Mouse (Mus musculus): ENCODE measurements around the gene Hdhd3. TPM values are rescaled to one million over a fixed set of nuclear protein-coding genes. Genes with fewer than 3 reads are reported as not detected.
A peak's percentile ranks its signal among the peaks of the same experiment; 100 is the strongest.
"Not testable (repeated sequence)": the region's sequence is repeated elsewhere in the genome, so short reads cannot be mapped to it uniquely, and the experiment has no call there.

The Hdhd3 gene
- total RNA-seq, 1 experiment from 2014 or later, result 0.57 TPM

DNA sequence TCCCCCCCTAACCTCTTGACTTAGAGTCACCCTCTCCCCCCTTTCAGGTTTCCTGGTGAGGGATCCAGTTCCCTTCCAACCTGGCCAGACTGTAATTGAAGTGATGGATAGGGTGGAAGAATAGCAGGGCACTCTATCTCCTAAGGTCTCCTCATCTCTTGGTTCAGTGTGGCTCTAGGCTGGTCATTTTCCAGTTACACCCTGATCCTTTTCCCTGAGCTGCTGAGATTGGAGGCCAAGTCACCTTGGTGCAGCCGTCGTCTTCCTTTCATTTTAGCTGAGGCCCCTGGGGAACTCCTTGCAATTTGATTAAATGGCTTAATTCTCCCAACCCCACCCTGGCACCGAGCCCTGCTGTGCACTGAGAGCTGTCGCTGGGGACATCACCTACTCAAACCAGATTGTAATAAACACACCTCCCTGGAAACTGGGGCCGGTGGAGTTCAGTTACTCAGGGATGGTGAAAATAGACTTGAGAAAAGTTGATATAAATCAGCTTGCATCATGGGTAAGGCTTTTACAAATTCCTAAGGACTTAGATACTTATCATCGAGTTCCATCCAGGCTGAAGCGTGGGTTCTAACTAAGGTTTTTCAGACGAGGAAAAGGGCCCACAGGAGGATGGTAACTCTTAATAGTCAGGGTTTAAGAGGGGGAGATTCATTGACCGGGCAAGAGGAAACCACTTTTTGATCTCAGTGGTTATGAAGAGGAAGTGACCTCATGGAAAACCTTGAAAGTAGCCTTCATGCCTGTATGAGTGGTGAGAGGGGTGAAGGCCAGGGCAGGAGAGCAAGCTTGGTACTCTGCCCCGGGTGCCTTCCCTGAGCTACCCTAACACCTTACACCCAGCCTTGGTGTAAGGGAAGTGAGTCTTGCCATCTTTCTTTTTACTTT, 22.3 kb downstream of the Hdhd3 start:
- ATAC-seq (replicated peaks; ENCODE audit: insufficient number of reproducible peaks, low FRiP score, low TSS enrichment, poor library complexity, severe bottlenecking), result peak; percentile 79

GRCm38 (mm10) chr4:62479937-62480708, 23.1 kb downstream of the Hdhd3 start, which contains the start of gene Bspry:
Bspry (plus strand) TSS chr4:62480053.
- ATAC-seq (replicated peaks; ENCODE audit: insufficient number of reproducible peaks, low FRiP score, low TSS enrichment, poor library complexity, severe bottlenecking), result peak; percentile 49

DNA sequence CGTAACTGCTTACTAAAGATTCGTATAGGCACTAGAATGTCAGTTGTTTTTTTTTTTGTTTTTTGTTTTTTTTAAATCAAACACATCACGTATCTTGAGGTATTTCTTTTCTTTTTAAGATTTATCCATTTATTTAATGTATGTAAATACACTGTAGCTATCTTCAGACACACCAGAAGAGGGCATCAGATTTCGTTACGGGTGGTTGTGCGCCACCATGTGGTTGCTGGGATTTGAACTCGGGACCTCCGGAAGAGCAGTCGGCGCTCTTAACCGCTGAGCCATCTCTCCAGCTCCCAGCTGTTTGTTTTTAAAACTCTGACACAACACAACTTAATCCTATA, 23.7 kb downstream of the Hdhd3 start:
- ATAC-seq (replicated peaks; ENCODE audit: insufficient number of reproducible peaks, low FRiP score, low TSS enrichment, poor library complexity, severe bottlenecking), result not testable (repeated sequence)

GRCm38 (mm10) chr4:62477542-62478244, 25.6 kb downstream of the Hdhd3 start:
- no peak for ATAC-seq (replicated peaks; ENCODE audit: insufficient number of reproducible peaks, low FRiP score, low TSS enrichment, poor library complexity, severe bottlenecking)

DNA sequence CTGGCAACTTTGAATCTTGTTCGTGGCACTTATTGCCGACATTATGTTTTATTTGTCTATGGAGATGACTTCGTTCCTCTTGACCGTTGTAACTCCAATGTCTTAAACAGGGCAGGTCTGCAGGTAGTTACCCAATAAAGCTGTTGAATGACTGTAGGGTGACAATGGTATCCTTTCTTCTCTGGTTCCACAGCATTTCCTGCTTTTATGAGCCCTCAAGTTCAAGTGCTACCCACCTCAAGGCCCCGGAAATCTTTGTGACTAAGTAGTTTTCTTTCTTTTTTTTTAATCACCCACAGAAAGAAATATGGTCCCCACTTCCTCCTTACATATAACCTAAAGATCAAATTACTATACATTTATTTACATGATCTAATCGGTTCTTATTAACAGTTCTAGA, 27.5 kb downstream of the Hdhd3 start:
- ATAC-seq (replicated peaks; ENCODE audit: insufficient number of reproducible peaks, low FRiP score, low TSS enrichment, poor library complexity, severe bottlenecking), result no peak

- ATAC-seq (replicated peaks; ENCODE audit: insufficient number of reproducible peaks, low FRiP score, low TSS enrichment, poor library complexity, severe bottlenecking), result no peak
Measured at GRCm38 (mm10) chr4:62475131-62475530, 28.1 kb downstream of the Hdhd3 start.

DNA sequence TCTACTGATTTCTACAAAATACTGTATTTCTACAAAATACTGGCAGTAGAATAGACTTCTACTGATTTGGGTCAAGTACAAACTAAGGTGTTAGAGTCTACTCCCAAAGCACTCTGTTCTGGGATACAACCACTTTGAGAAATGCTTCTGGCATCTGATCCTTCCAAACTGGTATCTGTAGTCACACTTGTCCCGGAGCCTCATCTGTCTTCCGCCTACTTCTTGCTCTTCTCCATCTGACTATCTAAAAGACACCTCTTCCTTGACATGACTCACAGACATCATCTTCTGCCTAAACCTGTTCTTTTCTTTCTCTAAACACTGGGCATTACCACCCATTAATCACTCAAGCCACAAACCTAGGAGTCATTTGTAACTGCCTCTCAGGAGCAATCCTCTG, 31.2 kb downstream of the Hdhd3 start:
- no peak for ATAC-seq (replicated peaks; ENCODE audit: insufficient number of reproducible peaks, low FRiP score, low TSS enrichment, poor library complexity, severe bottlenecking)

DNA sequence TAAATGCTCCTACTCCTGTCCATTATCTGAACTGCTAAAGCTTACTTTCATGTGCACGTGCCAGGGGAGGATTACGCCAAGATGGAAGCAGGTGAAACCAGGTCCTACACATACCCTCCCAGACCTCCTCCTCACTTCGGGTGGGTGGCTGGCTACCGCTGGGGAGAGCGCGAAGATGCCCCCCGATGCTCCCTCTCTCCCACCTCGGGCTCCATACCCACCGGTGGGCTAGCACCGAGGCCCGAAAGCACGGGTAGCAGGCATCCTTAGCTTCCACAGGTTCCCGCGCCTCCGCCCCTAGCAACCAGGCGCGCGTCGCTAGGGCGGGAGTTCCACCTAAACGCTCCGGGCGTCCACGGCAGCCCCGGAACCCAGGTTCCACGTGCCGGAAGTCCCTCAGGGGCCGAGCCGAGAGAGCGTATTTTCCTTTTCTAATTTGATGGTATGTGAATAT, 32.6 kb downstream of the Hdhd3 start, which contains the start of gene Wdr31:
TSS of gene Wdr31 (minus strand) at position 299 of the 454 bp plus-strand sequence.
- peak; percentile 93 for ATAC-seq (replicated peaks; ENCODE audit: insufficient number of reproducible peaks, low FRiP score, low TSS enrichment, poor library complexity, severe bottlenecking)

DNA sequence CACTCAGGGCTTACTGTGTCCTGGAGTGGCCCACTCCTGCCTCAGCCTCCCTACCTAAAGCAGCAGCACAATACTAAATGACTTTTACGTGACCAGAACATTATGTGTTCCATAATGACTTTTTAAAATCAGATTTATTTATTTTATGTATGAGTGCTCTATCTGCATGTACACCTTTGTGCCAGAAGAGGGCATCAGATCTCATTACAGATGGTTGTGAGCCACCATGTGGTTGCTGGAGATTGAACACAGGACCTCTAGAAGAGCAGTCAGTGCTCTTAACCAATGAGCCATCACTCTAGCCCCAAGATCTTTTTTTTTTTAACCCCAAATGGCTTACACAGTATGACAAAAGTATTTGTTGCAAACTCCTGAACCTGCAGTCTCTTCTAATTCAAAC, 35.1 kb downstream of the Hdhd3 start:
- no peak for ATAC-seq (replicated peaks; ENCODE audit: insufficient number of reproducible peaks, low FRiP score, low TSS enrichment, poor library complexity, severe bottlenecking)

- no peak for ATAC-seq (replicated peaks; ENCODE audit: insufficient number of reproducible peaks, low FRiP score, low TSS enrichment, poor library complexity, severe bottlenecking)
Measured at GRCm38 (mm10) chr4:62463124-62463523, 40.1 kb downstream of the Hdhd3 start.

DNA sequence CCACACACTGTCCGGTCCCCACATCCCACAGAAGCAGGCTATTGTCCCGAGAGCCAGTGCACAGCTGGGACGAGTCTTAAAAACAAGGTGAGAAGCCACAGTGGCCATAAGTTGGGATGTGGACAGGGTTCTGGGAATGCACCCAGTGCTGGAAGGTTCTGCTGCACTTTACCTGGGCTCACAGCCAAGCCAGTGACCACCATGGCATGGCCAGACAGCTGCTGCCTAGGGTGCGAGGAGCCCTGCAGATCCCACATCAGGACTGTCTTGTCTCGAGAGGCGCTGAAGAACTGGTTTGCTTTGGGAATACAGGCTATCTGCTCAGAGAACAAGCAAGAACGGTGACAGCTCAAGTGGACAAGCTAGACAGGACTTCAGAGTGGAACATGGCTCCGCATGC, 42.9 kb downstream of the Hdhd3 start:
- ATAC-seq (replicated peaks; ENCODE audit: insufficient number of reproducible peaks, low FRiP score, low TSS enrichment, poor library complexity, severe bottlenecking), result no peak

DNA sequence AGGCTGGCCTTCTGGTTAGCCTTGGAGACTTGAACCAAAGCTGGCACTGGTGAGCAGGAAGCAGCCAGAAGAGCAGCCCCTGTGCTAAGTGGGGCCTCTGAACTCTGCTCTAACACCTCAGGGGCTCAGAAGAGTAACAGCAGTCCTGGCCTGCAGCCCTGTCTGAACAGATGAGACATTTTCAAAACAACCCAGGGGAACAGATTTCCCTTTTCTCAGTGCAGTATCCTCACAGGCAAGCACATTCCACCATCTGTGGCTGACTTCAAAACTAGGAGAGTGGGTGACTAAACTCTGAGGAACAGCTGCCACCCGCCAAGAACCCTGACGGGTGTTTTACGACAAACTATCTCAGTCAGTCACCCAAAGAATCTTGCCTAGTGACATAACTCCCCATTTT, 44.2 kb downstream of the Hdhd3 start:
- no peak for ATAC-seq (replicated peaks; ENCODE audit: insufficient number of reproducible peaks, low FRiP score, low TSS enrichment, poor library complexity, severe bottlenecking)

DNA sequence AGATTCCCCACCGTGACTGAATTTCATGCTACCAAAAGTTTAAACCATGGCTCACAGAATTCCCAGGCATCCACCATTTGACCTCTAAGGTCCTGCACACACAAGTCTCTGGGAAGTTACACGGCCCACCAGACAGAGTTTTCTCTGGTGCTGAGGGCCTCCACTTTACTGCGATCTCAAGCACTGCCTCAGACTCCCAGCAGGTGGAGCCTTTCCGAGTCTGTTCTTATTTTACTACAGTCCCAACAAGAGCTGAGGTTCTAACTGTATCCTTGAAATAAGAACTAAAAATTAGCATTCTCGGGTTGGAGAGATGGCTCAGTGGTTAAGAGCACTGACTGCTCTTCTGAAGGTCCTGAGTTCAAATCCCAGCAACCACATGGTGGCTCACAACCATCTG, 48.3 kb downstream of the Hdhd3 start:
- no peak for ATAC-seq (replicated peaks; ENCODE audit: insufficient number of reproducible peaks, low FRiP score, low TSS enrichment, poor library complexity, severe bottlenecking)

Other genes with a start within 250 kb of the Hdhd3 start
- gene Slc31a2, start 240.9 kb downstream of the Hdhd3 start, total RNA-seq (2017), result 20.9 to 21.7 TPM (median 21.4 TPM) in 3 replicates
- 94.1 to 128 TPM (median 123 TPM) in 3 replicates for gene Fkbp15, start 142.9 kb downstream of the Hdhd3 start, total RNA-seq (2017)
- gene Slc31a1, start 142.7 kb downstream of the Hdhd3 start, total RNA-seq (2017), result 10.2 to 14.9 TPM (median 13.8 TPM) in 3 replicates
- gene Cdc26, start 94.8 kb downstream of the Hdhd3 start, total RNA-seq (2017), result 40.8 to 57.0 TPM (median 49.4 TPM) in 3 replicates
- gene Prpf4, start 94.7 kb downstream of the Hdhd3 start, total RNA-seq (2017), result 10.7 to 14.9 TPM (median 11.4 TPM) in 3 replicates
- not detected in 3 replicates for gene Rnf183, start 68.2 kb downstream of the Hdhd3 start, total RNA-seq (2017)
- gene Wdr31, start 32.6 kb downstream of the Hdhd3 start, total RNA-seq (2017), result not detected in 3 replicates
- 3.1 to 11.8 TPM (median 8.4 TPM) in 3 replicates for gene Bspry, start 23.4 kb downstream of the Hdhd3 start, total RNA-seq (2017)
- 5.4 to 10.0 TPM (median 5.6 TPM) in 3 replicates for gene Alad, start 16.5 kb upstream of the Hdhd3 start, total RNA-seq (2017)
- 17.8 to 18.8 TPM (median 18.0 TPM) in 3 replicates for gene Pole3, start 21.6 kb upstream of the Hdhd3 start, total RNA-seq (2017)
- 0.19 TPM in 1 of 3 replicates, not detected in the others for gene 4933430I17Rik, start 21.9 kb upstream of the Hdhd3 start, total RNA-seq (2017)
- 74.1 to 183 TPM (median 86.7 TPM) in 3 replicates for gene Rgs3, start 56.4 kb upstream of the Hdhd3 start, total RNA-seq (2017)

Data from monocyte, adult 5-6 weeks (primary cell).